Mouse (Mus musculus) thymus, adult 2 months (tissue): ENCODE measurements around the gene Slc13a3. TPM values are rescaled to one million over a fixed set of nuclear protein-coding genes. Genes with fewer than 3 reads are reported as not detected.

ENCODE experiments used
- DNase-seq: peaks from one replicate; pipeline ENCODE4 v3.0.0; 2021
- H3K27ac ChIP-seq: fragments of 200-500 bp; 2 replicates; pipeline ENCODE4 v1.5.1; 2012; ENCODE audit warnings: low read length, control low read depth; ENCODE audit not compliant: control insufficient read depth, insufficient read depth
- H3K27me3 ChIP-seq: fragments of 200-500 bp; 2 replicates; pipeline ENCODE4 v1.6.1; 2012; ENCODE audit warnings: mild to moderate bottlenecking, low read length, moderate library complexity, mixed read lengths; ENCODE audit not compliant: control insufficient read depth, insufficient read depth
- H3K36me3 ChIP-seq: fragments of 200-500 bp; 2 replicates; pipeline ENCODE4 v1.6.1; 2012; ENCODE audit warnings: mild to moderate bottlenecking, low read length, moderate library complexity; ENCODE audit not compliant: control insufficient read depth, insufficient read depth
- H3K4me1 ChIP-seq: fragments of 200-500 bp; replicated peaks from 2 replicates; pipeline ENCODE4 v1.6.1; 2012; ENCODE audit warnings: low read length; ENCODE audit not compliant: control insufficient read depth, insufficient read depth
- H3K4me3 ChIP-seq: fragments of 200-500 bp; 2 replicates; pipeline ENCODE4 v1.5.1; 2012; ENCODE audit warnings: mild to moderate bottlenecking, low read length, control low read depth, moderate library complexity; ENCODE audit not compliant: control insufficient read depth, insufficient read depth
- CTCF ChIP-seq: fragments of 200-500 bp; IDR thresholded peaks from 2 replicates; pipeline ENCODE4 v1.5.1; 2012; ENCODE audit warnings: mild to moderate bottlenecking, control low read depth, low read length, moderate library complexity, borderline replicate concordance; ENCODE audit not compliant: control insufficient read depth, poor library complexity, insufficient read depth; ENCODE audit errors: extremely low read depth
- POLR2A ChIP-seq: fragments of 200-500 bp; IDR thresholded peaks from 2 replicates; pipeline ENCODE4 v1.6.1; 2012; ENCODE audit warnings: mild to moderate bottlenecking, low read length, control low read depth, moderate library complexity; ENCODE audit not compliant: control insufficient read depth, poor library complexity, insufficient read depth; ENCODE audit errors: extremely low read depth
- WGBS: fragments of 180-500 bp; shearing (Covaris S2); methylation state at CpG from one replicate; pipeline ENCODE4 v1.1.7; 2018; 5-methylcytosine and 5-hydroxymethylcytosine counted together
- polyA plus RNA-seq: library from polyadenylated mRNA; depleted of rRNA; stranded (reverse); fragments of >200 nt; gene quantifications from 2 replicates; pipeline ENCODE4 v1.2.3, GENCODE M21; 2012

The Slc13a3 gene
- polyA plus RNA-seq, 1 experiment: 2.1 TPM

DNA sequence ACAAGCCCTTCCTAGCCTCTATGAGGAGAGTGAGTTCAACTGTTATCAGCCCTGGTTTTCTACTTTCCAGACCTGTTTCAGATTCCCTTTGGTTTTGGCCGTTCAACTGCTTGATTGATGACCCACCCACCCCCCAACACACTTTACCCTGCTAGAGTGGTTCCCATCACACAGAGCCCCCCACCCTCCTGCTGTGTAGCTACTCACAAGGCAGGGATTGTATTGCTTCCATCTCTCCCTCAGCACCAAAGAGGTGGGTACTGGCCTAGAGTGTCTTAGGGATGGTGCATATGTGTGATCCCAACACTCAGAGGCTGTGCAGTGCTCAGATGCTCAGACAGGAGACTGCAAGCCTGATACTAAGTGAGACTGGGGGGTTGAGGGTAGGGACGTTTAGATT is 21.5 kb upstream of the Slc13a3 start:
- 43% methylated on average over 2 of the region's 2 CpGs for WGBS
- no peak for DNase-seq
- Histone ChIP-seq H3K36me3 (no peaks in the 10 kb centered on the region; the same call in 1 of the 2 replicates), H3K27ac (no peak overlapping the region), H3K4me1 (peaks cover 9% of the 10 kb centered on the region), H3K27me3 (no peaks in the 10 kb centered on the region), H3K4me3 (no peak overlapping the region)
- TF ChIP-seq CTCF (no peak), POLR2A (no peak)

DNA sequence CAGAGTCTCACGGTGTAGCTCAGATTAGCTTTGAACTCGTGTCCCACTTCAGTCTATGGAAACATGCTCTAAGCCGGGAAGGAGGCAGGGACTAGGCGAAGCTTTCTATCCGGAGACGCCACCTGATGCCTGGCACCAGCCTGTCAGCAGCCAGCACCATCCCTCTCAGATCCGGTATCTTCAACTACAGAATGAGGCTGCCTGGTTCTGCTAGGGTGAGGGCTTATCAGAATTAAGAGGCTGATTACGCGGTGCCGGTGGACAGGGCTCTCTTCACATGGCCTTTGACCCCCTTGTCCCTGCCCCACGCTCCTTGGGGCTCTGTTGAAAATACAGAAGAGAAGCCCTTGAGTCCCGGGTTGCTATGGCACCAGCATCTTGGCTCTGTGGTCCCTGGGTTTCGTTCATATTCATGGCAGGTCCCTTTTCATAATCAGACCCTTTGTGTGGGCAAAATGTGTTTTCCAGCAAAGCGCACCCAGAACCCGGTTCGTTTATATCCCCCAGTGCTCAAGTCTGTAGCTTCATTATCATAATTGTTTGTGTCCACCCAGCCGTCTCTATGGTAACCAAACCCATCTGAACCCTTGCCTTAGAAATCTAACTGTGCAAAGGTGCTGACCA is 20.7 kb upstream of the Slc13a3 start:
- no peak overlapping the region for H3K27ac ChIP-seq
- WGBS: 51% methylated on average over 17 of the region's 17 CpGs
- TF ChIP-seq POLR2A (no peak), CTCF (no peak)

DNA sequence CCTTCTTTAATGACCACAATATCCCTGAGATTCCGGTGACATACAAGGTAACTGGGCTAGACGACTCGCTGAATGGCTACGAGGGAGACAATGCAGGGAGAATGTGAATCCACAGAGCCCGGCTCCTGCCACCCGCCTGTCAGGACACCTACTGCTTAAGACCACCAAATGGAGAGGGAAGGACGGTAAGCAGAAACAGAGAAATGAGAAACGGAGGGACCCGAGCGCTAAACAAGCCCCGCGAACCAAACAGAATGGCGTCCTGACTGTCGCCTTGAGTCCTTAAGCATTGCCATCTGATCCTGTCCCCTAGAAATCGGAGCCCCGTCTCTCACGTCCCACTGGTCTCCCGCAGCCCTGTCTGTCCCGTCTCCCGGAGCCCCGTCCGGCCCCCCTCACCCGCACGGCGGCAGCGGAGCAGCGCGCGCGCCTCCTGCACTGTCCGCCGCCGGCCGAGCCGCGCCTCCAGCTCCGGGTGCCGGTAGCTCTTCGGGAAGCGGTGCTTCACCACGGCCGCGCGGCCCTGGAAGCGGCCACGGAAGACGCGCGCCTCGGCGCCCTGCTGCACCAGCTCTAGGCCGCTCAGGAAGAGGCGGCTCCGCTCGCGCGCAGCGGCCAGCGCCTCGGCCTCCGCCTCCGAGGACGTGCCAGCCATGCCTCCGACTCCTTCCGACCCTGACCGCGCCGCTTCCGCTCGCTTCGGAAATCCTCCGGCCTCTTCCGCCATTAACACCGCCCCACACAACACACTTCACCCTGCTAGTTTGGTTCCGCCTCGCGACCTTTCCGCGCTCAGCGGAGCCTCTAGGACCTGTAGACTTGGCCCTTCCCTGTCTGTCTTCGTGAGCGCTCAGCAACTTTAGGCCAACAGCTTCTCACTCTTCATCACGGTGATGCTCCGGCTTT is 19.9 kb upstream of the Slc13a3 start, which contains the start of gene Trp53rka:
Trp53rka (minus strand) TSS at position 677 of the 906 bp plus-strand sequence.
- Histone ChIP-seq H3K4me1 (peaks cover 9% of the 10 kb centered on the region), H3K27me3 (no peaks in the 10 kb centered on the region), H3K4me3 (peak within 1 kb of the TSS; percentile 71), H3K27ac (no peak within 1 kb of the TSS), H3K36me3 (no peaks in the 10 kb centered on the region; the same call in 1 of the 2 replicates)
- DNase-seq: peak; percentile 75
- under 1% methylated on average over 84 of the region's 84 CpGs for WGBS
- no peak for TF ChIP-seq POLR2A
- no peak for TF ChIP-seq CTCF

More for the DNA sequence above, 20.7 kb upstream of the Slc13a3 start:
- peak; percentile 14 for DNase-seq
- H3K27me3 ChIP-seq: no peaks in the 10 kb centered on the region
- H3K4me1 ChIP-seq: peaks cover 9% of the 10 kb centered on the region
- H3K36me3 ChIP-seq: no peaks in the 10 kb centered on the region; the same call in 1 of the 2 replicates
- H3K4me3 ChIP-seq: peak overlapping the region; percentile 71

DNA sequence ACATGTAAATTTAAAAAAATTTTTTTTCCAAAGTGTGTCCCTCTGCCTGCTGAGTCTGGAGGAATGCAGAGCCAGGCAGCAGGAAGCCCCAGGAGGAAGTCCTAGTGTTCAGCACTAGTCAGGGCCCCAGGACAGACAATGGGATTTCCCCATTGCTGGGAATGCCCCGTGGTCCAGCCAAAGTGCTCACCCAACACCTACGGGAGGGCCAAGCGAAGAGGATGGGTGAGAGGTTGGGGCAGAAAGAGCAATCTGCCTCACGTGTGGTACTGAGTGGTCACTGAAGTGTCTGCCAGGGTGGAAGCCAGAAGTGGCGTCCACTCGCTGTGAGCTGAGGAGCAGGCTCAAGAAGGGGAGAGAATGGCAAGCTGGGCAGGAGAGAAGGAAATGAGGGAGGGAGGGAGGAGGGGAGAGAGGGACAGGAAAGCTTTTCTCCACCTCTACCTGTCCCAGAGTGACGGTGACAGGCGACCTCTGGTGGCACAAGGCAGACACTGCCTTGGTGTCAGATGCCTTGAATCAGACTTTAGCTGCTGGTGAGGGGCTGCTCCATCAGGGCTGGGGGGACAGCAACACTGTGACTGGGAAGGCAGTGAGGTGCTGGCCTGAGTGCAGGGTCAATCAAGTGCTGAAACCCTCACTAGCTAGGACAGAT is 14.0 kb upstream of the Slc13a3 start:
- no peak overlapping the region for H3K27ac ChIP-seq
- peak; percentile 91; the same call in 1 of the 2 replicates for TF ChIP-seq CTCF
- TF ChIP-seq POLR2A: no peak
- no peaks in the 10 kb centered on the region for H3K27me3 ChIP-seq
- no peaks in the 10 kb centered on the region for H3K4me1 ChIP-seq
- WGBS: 17% methylated on average over 8 of the region's 8 CpGs
- DNase-seq: peak; percentile 68
- no peak overlapping the region for H3K4me3 ChIP-seq
- no peaks in the 10 kb centered on the region; the same call in 1 of the 2 replicates for H3K36me3 ChIP-seq

DNA sequence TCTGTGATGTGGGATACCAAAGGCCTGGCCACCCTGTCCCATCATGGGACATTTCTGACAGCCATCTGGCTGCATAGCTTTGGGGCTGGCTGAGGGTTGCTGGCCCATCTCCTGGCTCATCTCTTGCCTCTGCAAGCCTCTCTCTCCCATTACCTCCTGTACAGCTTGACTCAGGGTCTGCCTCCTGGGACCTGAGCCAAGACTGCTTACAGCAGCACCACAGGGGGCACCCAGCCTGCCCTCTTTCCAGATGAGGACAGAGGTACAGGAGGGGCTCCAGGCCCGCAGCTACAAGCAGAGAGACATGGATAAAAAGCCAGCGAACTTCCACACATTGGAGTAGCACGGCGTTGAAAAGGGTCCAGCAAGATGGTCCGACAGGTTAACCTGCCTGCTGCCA is 13.4 kb upstream of the Slc13a3 start:
- H3K36me3 ChIP-seq: no peaks in the 10 kb centered on the region; the same call in 1 of the 2 replicates
- WGBS: 87% methylated on average over 5 of the region's 5 CpGs
- H3K4me3 ChIP-seq: no peak overlapping the region
- no peaks in the 10 kb centered on the region for H3K27me3 ChIP-seq
- no peaks in the 10 kb centered on the region for H3K4me1 ChIP-seq
- TF ChIP-seq POLR2A (no peak), CTCF (no peak)
- DNase-seq: no peak
- no peak overlapping the region for H3K27ac ChIP-seq

DNA sequence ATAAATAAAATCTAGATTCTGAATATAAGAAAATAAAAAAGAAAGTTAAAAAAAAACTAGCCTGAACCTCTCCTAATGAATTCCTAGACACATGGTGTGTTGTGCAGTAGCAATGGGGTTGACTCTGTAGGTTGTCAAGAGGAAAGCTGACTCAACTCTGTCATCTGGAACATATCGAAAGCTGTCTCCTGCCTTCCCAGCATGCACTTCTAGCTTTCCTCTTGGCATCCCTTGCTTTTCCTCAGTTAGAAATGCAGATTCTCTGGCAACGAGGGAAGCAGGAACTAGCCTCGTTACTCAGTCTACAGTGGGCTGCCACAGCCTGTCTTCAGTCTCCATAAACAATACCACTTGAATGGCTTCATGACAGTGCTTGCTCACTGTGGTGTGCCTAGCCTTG is 12.8 kb upstream of the Slc13a3 start:
- TF ChIP-seq POLR2A (no peak), CTCF (no peak)
- H3K36me3 ChIP-seq: no peaks in the 10 kb centered on the region; the same call in 1 of the 2 replicates
- WGBS: 59% methylated on average over 3 of the region's 3 CpGs
- no peak for DNase-seq
- H3K27me3 ChIP-seq: no peaks in the 10 kb centered on the region
- H3K4me3 ChIP-seq: no peak overlapping the region
- H3K27ac ChIP-seq: no peak overlapping the region
- H3K4me1 ChIP-seq: no peaks in the 10 kb centered on the region
